Mouse (Mus musculus) liver, embryonic 15.5 days (tissue): ENCODE data around the gene Stk4. TPM values are rescaled to one million over a fixed set of nuclear protein-coding genes. Genes with fewer than 3 reads are reported as not detected.

Source experiments
- ATAC-seq: fragments of 200-750 bp; cut with Nextera tagmentation; 2 replicates; pipeline ENCODE4 v1.8.0; 2017; ENCODE audit warnings: moderate number of reproducible peaks, mild to moderate bottlenecking, moderate library complexity; ENCODE audit not compliant: insufficient read depth
- H3K27ac ChIP-seq: fragments of 300-500 bp; sonication (generic); replicated peaks from 2 replicates; pipeline ENCODE4 v1.5.1; 2015; ENCODE audit warnings: mild to moderate bottlenecking, inconsistent platforms
- H3K27me3 ChIP-seq: fragments of 300-500 bp; sonication (generic); 2 replicates; pipeline ENCODE4 v1.6.1; 2015; ENCODE audit warnings: mild to moderate bottlenecking, inconsistent platforms
- H3K36me3 ChIP-seq: fragments of 300-500 bp; sonication (generic); replicated peaks from 2 replicates; pipeline ENCODE4 v1.6.1; 2015; ENCODE audit warnings: moderate library complexity, mild to moderate bottlenecking, inconsistent platforms
- H3K4me1 ChIP-seq: fragments of 300-500 bp; sonication (generic); replicated peaks from 2 replicates; pipeline ENCODE4 v1.6.1; 2015; ENCODE audit warnings: inconsistent platforms
- H3K4me2 ChIP-seq: fragments of 300-500 bp; sonication (generic); 2 replicates; pipeline ENCODE4 v1.6.1; 2015; ENCODE audit warnings: moderate library complexity, mild to moderate bottlenecking, inconsistent platforms
- H3K4me3 ChIP-seq: fragments of 300-500 bp; sonication (generic); replicated peaks from 2 replicates; pipeline ENCODE4 v1.5.1; 2015; ENCODE audit warnings: mild to moderate bottlenecking, inconsistent platforms
- H3K9ac ChIP-seq: fragments of 300-500 bp; sonication (generic); 2 replicates; pipeline ENCODE4 v1.6.1; 2015; ENCODE audit warnings: moderate library complexity, mild to moderate bottlenecking, inconsistent platforms
- H3K9me3 ChIP-seq: fragments of 300-500 bp; sonication (generic); replicated peaks from 2 replicates; pipeline ENCODE4 v1.6.1; 2016; ENCODE audit warnings: inconsistent platforms
- WGBS: fragments of 180-500 bp; shearing (Covaris S2); methylation state at CpG from one replicate; pipeline ENCODE4 v1.1.7; 2015; ENCODE audit warnings: mixed read lengths; ENCODE audit not compliant: insufficient replicate concordance; 5-methylcytosine and 5-hydroxymethylcytosine counted together
- polyA plus RNA-seq: library from polyadenylated mRNA; unstranded; fragments of >200 nt; fragmentation: Nextera tagmentation; extraction: Ambion mirVana; gene quantifications from 2 replicates; pipeline ENCODE4 v1.2.1, GENCODE M21; 2015

Gene Stk4
- polyA plus RNA-seq, 1 experiment from 2014 or later, result 14.3 TPM

DNA sequence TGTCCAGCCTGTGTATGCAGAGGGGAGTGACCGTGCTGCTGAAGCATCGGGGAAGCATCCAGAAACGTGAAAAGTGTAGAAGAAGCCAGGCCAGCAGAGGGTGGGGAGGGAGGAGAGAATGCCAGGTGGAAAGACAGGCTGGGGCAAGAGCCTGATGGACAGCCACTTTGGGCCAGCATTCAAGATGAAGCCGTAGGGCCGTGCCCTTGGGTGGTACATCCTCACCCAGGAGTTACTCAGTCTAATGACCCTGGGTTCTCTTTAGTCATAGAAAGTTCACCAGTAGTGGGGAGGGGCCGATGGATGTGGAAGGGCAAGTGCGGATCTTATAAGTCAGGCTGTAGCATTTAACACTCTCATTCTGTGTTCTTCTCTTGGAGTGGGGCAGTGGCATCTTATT lies 86.0 kb downstream of the Stk4 start:
- Histone ChIP-seq H3K4me1 (0 out of 2 replicates have a peak, but pooled peaks cover 2% of the 10 kb centered on the region), H3K36me3 (peaks cover 28% of the 10 kb centered on the region), H3K9ac (no peak overlapping the region), H3K4me2 (no peak overlapping the region), H3K4me3 (no peak overlapping the region), H3K27ac (no peak overlapping the region), H3K27me3 (no peaks in the 10 kb centered on the region), H3K9me3 (no peaks in the 10 kb centered on the region)
- 74% methylated on average over 7 of the region's 7 CpGs for WGBS
- ATAC-seq, result no peak

DNA sequence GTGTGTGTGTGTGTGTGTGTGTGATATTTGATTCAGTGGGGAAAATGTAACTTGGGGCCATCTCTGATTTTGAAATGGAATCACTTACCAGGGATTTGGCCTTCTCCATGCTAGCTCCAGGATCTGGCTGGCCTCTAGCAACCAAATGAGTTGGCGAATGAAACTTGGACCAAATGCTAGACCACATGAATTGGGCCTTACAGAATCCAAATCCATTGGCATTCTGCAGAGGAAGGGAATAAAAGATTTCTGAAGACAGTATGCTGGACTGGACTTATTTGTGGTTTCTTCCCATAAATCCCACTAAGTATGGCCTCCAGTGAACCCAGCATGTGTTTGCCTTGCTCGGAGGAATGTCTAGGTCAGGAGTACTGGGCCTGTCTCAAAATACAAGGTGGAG lies 88.7 kb downstream of the Stk4 start:
- Histone ChIP-seq H3K27me3 (no peaks in the 10 kb centered on the region), H3K4me2 (no peak overlapping the region), H3K4me3 (no peak overlapping the region), H3K36me3 (peaks cover 4% of the 10 kb centered on the region; the same call in 1 of the 2 replicates), H3K27ac (no peak overlapping the region), H3K9me3 (no peaks in the 10 kb centered on the region), H3K9ac (no peak overlapping the region), H3K4me1 (0 out of 2 replicates have a peak, but pooled peaks cover 2% of the 10 kb centered on the region)
- WGBS, result 74% methylated on average over 2 of the region's 2 CpGs
- ATAC-seq, result no peak

DNA sequence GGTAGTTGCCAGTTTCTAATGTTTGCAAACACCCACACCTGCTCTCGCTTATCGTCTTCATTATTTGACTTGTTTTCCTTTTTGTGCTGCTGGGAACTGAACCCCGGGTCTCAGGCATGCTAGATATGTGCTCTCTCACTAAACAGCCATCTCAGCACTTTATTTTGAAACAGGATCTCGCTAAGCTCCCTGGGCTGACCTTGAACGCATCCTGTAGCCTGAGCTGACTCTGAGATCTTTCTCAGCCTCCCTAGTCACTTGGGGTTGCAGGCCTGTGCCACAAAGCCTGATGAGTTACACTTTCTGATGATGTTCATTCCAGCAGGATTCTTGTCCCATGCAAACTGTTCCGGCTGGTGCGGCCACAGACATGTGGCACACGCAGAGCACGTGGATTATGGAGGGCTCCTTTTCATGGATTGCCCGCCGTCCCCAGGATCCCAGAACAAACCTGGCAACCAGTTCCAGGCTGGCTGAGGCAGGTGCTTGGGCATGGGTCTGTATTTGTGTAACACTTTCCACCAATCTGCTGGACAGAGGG lies 91.5 kb downstream of the Stk4 start:
- no peak overlapping the region for H3K4me2 ChIP-seq
- H3K9ac ChIP-seq, result no peak overlapping the region
- 65% methylated on average over 11 of the region's 11 CpGs for WGBS
- no peaks in the 10 kb centered on the region for H3K36me3 ChIP-seq
- no peaks in the 10 kb centered on the region for H3K9me3 ChIP-seq
- H3K4me3 ChIP-seq, result no peak overlapping the region
- peaks cover 14% of the 10 kb centered on the region for H3K27me3 ChIP-seq
- no peak for ATAC-seq
- 0 out of 2 replicates have a peak, but pooled peaks cover 2% of the 10 kb centered on the region for H3K4me1 ChIP-seq
- no peak overlapping the region for H3K27ac ChIP-seq

DNA sequence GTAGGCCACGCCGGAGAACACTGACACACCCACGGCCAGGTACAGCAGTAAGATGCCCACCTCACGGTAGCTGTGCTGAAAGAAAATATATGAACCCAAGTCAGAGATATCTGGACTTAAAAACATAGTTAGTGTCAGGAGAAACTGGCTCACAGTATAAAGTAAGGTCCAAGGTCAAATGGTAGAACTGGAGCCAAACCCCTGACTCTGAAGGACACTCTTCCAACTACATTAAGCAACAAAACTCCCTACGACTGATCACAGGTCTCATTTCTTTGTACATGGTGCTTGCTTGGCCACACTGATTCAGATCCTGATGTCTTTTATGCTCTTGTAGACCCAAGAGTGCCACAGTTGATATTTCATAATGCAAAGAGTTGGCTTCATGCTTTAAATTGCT lies 94.8 kb downstream of the Stk4 start:
- H3K4me3 ChIP-seq, result no peak overlapping the region
- H3K27ac ChIP-seq, result no peak overlapping the region
- H3K9me3 ChIP-seq, result no peaks in the 10 kb centered on the region
- peaks cover 9% of the 10 kb centered on the region; the same call in 1 of the 2 replicates for H3K4me1 ChIP-seq
- no peak overlapping the region for H3K4me2 ChIP-seq
- no peak for ATAC-seq
- no peaks in the 10 kb centered on the region for H3K36me3 ChIP-seq
- peaks cover 47% of the 10 kb centered on the region for H3K27me3 ChIP-seq
- H3K9ac ChIP-seq, result no peak overlapping the region
- WGBS, result 68% methylated on average over 5 of the region's 5 CpGs

DNA sequence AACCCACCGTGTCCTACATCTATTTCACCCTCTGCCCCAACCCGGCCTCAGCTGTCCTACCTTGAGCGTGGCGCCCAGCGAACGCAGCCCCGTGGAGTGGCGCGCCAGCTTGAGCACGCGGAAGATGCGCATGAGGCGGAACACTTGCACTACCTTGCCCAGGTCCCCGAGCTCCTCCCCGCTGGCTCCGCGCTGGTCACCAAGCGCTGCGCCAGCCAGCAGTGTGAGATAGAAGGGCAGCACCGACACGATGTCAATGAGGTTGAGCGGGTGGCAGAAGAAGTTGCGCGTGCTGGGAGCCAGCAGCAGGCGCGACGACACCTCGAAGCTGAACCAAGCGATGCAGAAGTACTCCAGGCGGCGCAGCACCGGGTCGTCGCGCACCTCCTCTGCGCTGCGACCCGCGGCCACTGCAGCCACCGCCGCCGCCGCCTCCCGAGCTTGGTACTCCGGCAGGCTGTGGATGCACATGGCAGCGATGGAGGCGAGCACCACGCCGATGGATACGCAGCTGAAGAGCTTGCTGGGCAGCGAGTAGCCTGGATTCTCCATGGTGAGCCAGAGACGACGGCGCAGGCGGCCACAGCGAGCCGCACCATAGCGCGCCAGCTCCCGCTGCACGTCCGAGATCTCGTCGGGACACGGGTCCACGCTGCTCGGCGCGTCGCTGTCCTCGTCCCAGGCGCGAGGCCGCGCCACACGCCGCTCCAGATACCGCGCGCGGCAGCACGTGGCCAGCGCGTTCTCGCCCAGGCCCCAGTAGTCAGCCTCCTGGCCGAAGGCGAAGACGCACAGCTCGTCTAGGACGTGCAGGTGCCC lies 97.8 kb downstream of the Stk4 start:
- 0 out of 2 replicates have a peak overlapping the region, but pooled peaks have one; percentile 1 for H3K4me3 ChIP-seq
- no peaks in the 10 kb centered on the region for H3K36me3 ChIP-seq
- peaks cover 74% of the 10 kb centered on the region for H3K27me3 ChIP-seq
- WGBS, result 10% methylated on average over 90 of the region's 90 CpGs
- no peaks in the 10 kb centered on the region for H3K9me3 ChIP-seq
- no peak overlapping the region for H3K27ac ChIP-seq
- H3K9ac ChIP-seq, result no peak overlapping the region
- peak overlapping the region; percentile 43 for H3K4me2 ChIP-seq
- no peak for ATAC-seq
- peaks cover 7% of the 10 kb centered on the region; the same call in 1 of the 2 replicates for H3K4me1 ChIP-seq

DNA sequence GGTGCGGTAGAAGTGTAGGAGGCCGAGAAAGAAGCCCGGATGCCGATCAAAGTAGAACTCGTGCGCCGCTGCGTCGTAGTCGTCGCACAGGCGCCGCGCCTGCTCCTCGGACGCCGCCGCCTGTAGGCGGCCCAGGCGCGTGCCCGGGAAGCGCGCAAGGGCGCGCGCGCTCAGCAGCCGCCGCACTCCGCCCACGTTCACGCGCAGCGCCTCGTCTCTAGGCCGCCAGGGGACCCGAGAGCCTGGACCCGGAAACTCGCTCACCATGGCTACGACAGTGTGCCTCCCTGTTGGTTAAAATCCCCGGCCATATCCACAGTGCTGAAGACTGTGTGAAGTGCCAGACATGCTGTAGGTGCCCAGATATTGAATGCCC lies 98.4 kb downstream of the Stk4 start:
- Histone ChIP-seq H3K27me3 (peaks cover 79% of the 10 kb centered on the region), H3K36me3 (no peaks in the 10 kb centered on the region)
- ATAC-seq, result no peak

DNA sequence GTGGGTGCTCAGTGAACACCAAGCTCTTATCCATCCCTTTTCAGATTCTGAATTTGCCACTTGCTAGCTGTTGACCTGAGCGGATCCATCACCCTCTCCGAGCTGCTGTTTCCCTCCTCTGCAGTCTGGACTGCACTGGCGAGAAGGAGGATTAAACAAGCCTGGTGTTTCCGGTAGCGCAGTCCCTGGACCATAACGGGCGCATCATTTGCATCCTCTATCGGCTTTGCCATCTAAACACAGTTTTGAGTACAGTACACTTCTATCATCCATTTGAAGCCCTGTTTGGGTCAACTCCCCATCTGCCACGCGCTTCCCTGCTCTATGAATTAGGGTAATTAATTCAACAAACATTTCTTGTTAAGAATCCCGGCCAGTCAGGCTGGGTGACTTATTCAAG lies 100.2 kb downstream of the Stk4 start:
- Histone ChIP-seq H3K4me2 (0 out of 2 replicates have a peak overlapping the region, but pooled peaks have one; percentile 35), H3K27me3 (peaks cover 82% of the 10 kb centered on the region), H3K9me3 (no peaks in the 10 kb centered on the region), H3K9ac (no peak overlapping the region), H3K4me3 (no peak overlapping the region), H3K36me3 (no peaks in the 10 kb centered on the region), H3K27ac (no peak overlapping the region), H3K4me1 (peaks cover 7% of the 10 kb centered on the region; the same call in 1 of the 2 replicates)
- ATAC-seq, result no peak
- 6% methylated on average over 11 of the region's 11 CpGs for WGBS

More for the DNA sequence above, 98.4 kb downstream of the Stk4 start:
- Histone ChIP-seq H3K4me3 (0 out of 2 replicates have a peak overlapping the region, but pooled peaks have one; percentile 1), H3K4me1 (peaks cover 7% of the 10 kb centered on the region; the same call in 1 of the 2 replicates), H3K9me3 (no peaks in the 10 kb centered on the region), H3K27ac (no peak overlapping the region), H3K9ac (no peak overlapping the region), H3K4me2 (peak overlapping the region; percentile 43)
- 11% methylated on average over 42 of the region's 42 CpGs for WGBS

DNA sequence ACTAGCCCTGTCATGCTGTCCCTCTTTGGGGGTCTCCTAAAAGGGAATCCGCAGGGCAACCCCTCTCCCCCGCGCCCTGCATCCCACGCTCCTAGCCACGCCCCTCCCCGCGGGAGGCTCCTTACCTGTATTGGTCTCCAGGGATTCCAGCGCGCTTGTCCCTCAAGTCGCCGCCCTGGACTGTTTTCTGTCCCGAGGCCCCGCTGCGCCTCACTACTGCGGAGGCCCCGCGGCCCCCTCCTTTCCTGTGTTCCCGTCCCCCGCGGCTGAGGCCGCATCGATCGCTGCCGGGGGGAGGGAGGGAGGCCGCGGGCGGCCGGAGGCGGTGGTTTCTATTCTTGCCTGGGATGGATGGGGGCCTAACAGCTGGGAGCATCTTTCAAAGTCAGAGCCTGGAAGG lies 100.8 kb downstream of the Stk4 start, which contains the start of gene Kcns1:
Gene Kcns1 (minus strand): TSS at position 212 of the 400 bp plus-strand sequence.
- Histone ChIP-seq H3K27me3 (peaks cover 76% of the 10 kb centered on the region), H3K4me3 (peak within 1 kb of the TSS; percentile 22; the same call in 1 of the 2 replicates), H3K4me2 (peak within 1 kb of the TSS; percentile 35), H3K9ac (no peak within 1 kb of the TSS), H3K4me1 (peaks cover 7% of the 10 kb centered on the region; the same call in 1 of the 2 replicates), H3K27ac (no peak within 1 kb of the TSS), H3K9me3 (no peaks in the 10 kb centered on the region), H3K36me3 (no peaks in the 10 kb centered on the region)
- no peak for ATAC-seq
- 2% methylated on average over 29 of the region's 29 CpGs for WGBS

DNA sequence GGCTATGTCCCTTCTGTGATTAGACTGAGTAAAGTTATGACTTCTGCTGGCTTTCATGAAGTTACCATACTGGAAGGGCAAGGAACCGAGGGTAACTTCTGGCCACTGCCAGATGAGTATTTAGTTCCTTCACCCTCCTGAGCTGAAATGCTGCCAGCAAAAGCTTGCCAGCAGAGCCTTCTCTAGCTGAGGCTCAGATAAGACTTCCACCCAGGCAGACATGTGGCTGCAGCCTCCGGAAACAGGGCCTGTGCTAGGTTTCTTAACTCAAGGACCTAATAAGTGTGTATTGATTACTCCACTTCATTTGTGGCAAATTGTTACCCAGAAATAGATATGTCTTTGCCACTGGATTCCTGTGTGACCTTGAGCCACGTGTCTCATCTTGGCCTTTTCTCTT lies 103.3 kb downstream of the Stk4 start:
- Histone ChIP-seq H3K9me3 (no peaks in the 10 kb centered on the region), H3K4me3 (no peak overlapping the region), H3K4me2 (no peak overlapping the region), H3K36me3 (no peaks in the 10 kb centered on the region), H3K9ac (no peak overlapping the region), H3K27ac (no peak overlapping the region), H3K27me3 (peaks cover 51% of the 10 kb centered on the region), H3K4me1 (peaks cover 4% of the 10 kb centered on the region; the same call in 1 of the 2 replicates)
- no peak for ATAC-seq
- WGBS, result 21% methylated on average over 3 of the region's 3 CpGs

DNA sequence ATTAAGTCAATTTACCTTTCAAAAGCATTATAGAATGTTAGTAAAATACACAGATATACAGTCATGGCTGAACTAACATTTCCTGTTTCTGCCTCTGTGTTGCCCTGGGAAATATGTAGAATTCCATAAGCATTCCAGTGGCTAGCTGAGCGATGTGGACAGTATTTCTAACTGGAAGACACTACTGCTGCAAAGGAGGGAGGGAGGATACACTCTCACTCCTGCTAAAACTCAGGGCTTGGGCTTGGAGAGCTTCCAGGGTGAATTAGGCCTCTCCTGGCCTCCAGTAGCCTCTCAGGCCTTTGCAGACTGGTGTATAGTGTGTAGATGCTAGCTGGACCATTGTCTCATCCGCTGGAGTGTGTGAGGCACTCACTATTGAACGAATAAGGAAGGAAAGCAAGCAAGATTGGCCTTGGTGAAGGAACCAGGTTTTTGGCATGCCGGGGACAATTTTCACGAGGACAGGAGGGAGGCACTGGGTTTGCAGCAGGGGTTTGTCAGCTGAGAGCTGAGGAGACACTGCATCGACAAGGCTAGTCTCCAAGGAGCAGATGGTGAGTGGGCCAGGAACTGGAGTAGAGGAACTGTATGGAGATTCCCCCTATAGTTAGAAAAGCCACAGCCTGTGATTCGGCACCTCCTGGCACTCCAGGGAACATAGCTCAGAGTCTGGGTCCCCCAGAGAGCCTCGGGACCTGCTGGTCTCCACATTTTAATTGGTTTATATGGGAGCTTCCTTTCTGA lies 104.7 kb downstream of the Stk4 start:
- Histone ChIP-seq H3K4me1 (no peaks in the 10 kb centered on the region), H3K9ac (no peak overlapping the region), H3K27me3 (peaks cover 37% of the 10 kb centered on the region), H3K4me2 (no peak overlapping the region), H3K9me3 (no peaks in the 10 kb centered on the region), H3K36me3 (no peaks in the 10 kb centered on the region), H3K27ac (no peak overlapping the region), H3K4me3 (no peak overlapping the region)
- no peak for ATAC-seq
- WGBS, result 49% methylated on average over 8 of the region's 8 CpGs

DNA sequence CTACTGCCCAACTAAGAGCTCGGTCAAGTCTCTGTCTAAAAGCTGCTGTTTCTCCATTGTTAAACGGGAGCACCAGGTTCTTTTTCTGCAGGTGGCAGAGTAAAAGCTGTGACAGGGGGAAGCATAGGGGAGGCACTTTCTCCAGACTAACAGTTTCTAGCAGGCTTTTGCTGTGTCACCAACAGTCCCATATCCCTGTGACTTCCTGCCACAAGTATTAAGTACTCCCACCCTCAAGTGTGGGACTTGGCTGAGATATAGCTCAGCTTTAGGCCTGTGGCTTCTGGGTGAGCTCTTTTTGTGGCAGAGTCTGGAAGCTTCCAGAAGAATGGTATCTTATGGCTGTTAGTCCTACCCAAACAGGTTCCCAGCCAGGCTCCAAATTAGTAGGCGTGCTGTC lies 105.7 kb downstream of the Stk4 start:
- peaks cover 27% of the 10 kb centered on the region for H3K27me3 ChIP-seq
- WGBS, result 40% methylated on average over 3 of the region's 3 CpGs

More for the DNA sequence above, 105.7 kb downstream of the Stk4 start:
- H3K4me1 ChIP-seq, result no peaks in the 10 kb centered on the region
- H3K4me3 ChIP-seq, result no peak overlapping the region
- no peak overlapping the region for H3K27ac ChIP-seq
- H3K4me2 ChIP-seq, result no peak overlapping the region
- H3K36me3 ChIP-seq, result no peaks in the 10 kb centered on the region
- no peak overlapping the region for H3K9ac ChIP-seq
- ATAC-seq, result no peak
- no peaks in the 10 kb centered on the region for H3K9me3 ChIP-seq
